Mouse (Mus musculus): ENCODE data around the gene Nosip.

DNA sequence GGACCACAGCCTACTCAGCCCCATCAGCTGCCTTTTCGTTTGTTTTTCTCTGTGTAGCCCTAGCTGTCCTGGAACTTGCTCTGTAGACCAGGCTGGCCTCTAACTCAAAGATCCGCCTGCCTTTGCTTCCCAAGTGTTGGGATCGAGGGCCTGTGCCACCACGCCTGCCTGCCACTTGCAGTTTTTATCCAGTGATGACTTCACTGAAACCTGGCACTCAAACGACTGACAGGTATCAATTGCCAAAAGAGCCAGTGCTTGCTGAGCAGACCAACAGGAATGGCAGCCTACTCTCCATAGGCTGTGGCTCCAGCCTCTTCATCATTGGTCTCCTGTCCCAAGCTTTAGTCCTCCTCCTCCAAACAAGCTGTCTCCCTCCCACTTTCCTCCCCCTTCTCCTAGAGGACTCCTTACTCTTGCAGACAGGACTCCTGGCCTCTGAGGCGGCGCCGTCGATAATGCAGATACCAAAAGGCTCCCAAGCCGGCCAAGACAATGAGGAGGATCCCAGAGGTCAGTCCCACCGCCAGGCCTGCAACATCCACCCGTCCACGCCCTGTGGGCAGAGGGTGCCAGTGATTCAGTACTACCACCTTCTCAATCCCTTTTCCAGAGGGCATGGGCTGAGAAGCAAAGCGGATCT, 5.8 kb upstream of the Nosip start:
- TF ChIP-seq CHD2 (IDR thresholded peaks at IDR 0.05; ENCODE audit: low read depth, low read length) (no peak), HCFC1 (IDR thresholded peaks at IDR 0.05; ENCODE audit: borderline replicate concordance, insufficient read depth, low read length) (no peak)

All from ES-E14 (cell line).